Mouse (Mus musculus) c-Kit-positive CD71-negative TER-119-negative erythroid progenitor cells, embryonic 14.5 days (primary cell): Measurements from ENCODE around the gene Inpp5k.
A peak's percentile ranks its signal among the peaks of the same experiment; 100 is the strongest.

Experiments
- DNase-seq: peaks from one replicate; pipeline ENCODE4 v3.0.0-alpha.2; 2013; ENCODE audit warnings: low read depth

Gene Inpp5k

GRCm38 (mm10) chr11:75620136-75620780 is 10.5 kb upstream of the Inpp5k start:
- no peak for DNase-seq

GRCm38 (mm10) chr11:75621426-75621825 is 9.4 kb upstream of the Inpp5k start:
- no peak for DNase-seq

- no peak for DNase-seq
These were observed 8.0 kb upstream of the Inpp5k start for GRCm38 (mm10) chr11:75622588-75623329.

GRCm38 (mm10) chr11:75624102-75624554 is 6.7 kb upstream of the Inpp5k start:
- DNase-seq = no peak

GRCm38 (mm10) chr11:75625820-75626219 is 5.0 kb upstream of the Inpp5k start:
- no peak for DNase-seq

GRCm38 (mm10) chr11:75630098-75630497 is 690 bp upstream of the Inpp5k start:
- no peak for DNase-seq

GRCm38 (mm10) chr11:75631561-75632225 is 905 bp downstream of the Inpp5k start:
- no peak for DNase-seq

- DNase-seq = no peak
These were observed 2.1 kb downstream of the Inpp5k start for GRCm38 (mm10) chr11:75632921-75633320.

GRCm38 (mm10) chr11:75634801-75635200 is 4.0 kb downstream of the Inpp5k start:
- DNase-seq = no peak

- DNase-seq = no peak
These were observed 4.5 kb downstream of the Inpp5k start for GRCm38 (mm10) chr11:75635315-75635714.

GRCm38 (mm10) chr11:75643323-75643722 is 12.5 kb downstream of the Inpp5k start:
- DNase-seq = no peak

GRCm38 (mm10) chr11:75644684-75645083 is 13.9 kb downstream of the Inpp5k start:
- no peak for DNase-seq

GRCm38 (mm10) chr11:75647681-75648211 is 17.0 kb downstream of the Inpp5k start:
- DNase-seq = no peak

- no peak for DNase-seq
These were observed 18.4 kb downstream of the Inpp5k start for GRCm38 (mm10) chr11:75649155-75649561.

- no peak for DNase-seq
These were observed 19.5 kb downstream of the Inpp5k start, which contains the start of gene Myo1c for GRCm38 (mm10) chr11:75650311-75650710. Gene Myo1c, plus strand, starts transcription at chr11:75650504.

GRCm38 (mm10) chr11:75650958-75651425 is 20.2 kb downstream of the Inpp5k start:
- no peak for DNase-seq

- DNase-seq = no peak
These were observed 20.8 kb downstream of the Inpp5k start for GRCm38 (mm10) chr11:75651426-75652221.

- DNase-seq = no peak
These were observed 21.6 kb downstream of the Inpp5k start for GRCm38 (mm10) chr11:75652222-75652941.

- no peak for DNase-seq
These were observed 22.3 kb downstream of the Inpp5k start for GRCm38 (mm10) chr11:75652942-75653684.

GRCm38 (mm10) chr11:75653781-75654470 is 23.1 kb downstream of the Inpp5k start:
- peak; percentile 84 for DNase-seq
